Mouse (Mus musculus): ENCODE data around the gene Gm19426.

- TF ChIP-seq CTCF (IDR thresholded peaks at IDR 0.05; ENCODE audit: control insufficient read depth, insufficient read depth, insufficient read length) (no peak), CEBPB (IDR thresholded peaks at IDR 0.05; ENCODE audit: low read depth) (no peak), MAX (IDR thresholded peaks at IDR 0.05) (no peak), USF1 (IDR thresholded peaks at IDR 0.05; ENCODE audit: low read depth) (no peak)
Measured at GRCm38 (mm10) chr2:84777706-84778105, 34.3 kb upstream of the Gm19426 start.
